Mouse (Mus musculus) monocyte, adult 5-6 weeks (primary cell): Measurements from ENCODE around the gene Gm12355. TPM values are rescaled to one million over a fixed set of nuclear protein-coding genes. Genes with fewer than 3 reads are reported as not detected.
A peak's percentile ranks its signal among the peaks of the same experiment; 100 is the strongest.
"Not testable (repeated sequence)": the region's sequence is repeated elsewhere in the genome, so short reads cannot be mapped to it uniquely, and the experiment has no call there.

ENCODE experiments used
- ATAC-seq: fragments of 153-309, 156-312 bp; replicated peaks from 2 replicates; pipeline ENCODE4 v1.8.0; 2017; ENCODE audit warnings: mild to moderate bottlenecking; ENCODE audit not compliant: low TSS enrichment, insufficient number of reproducible peaks, severe bottlenecking, poor library complexity, low FRiP score
- total RNA-seq: library from RNA; stranded (forward); fragments of 200-1000, 200-491, 200-594 nt; gene quantifications from 3 replicates; pipeline ENCODE4 v1.2.3, GENCODE M21; 2017

Gene Gm12355
- 0.43 to 1.6 TPM in 2 of 3 replicates, not detected in the other for total RNA-seq

DNA sequence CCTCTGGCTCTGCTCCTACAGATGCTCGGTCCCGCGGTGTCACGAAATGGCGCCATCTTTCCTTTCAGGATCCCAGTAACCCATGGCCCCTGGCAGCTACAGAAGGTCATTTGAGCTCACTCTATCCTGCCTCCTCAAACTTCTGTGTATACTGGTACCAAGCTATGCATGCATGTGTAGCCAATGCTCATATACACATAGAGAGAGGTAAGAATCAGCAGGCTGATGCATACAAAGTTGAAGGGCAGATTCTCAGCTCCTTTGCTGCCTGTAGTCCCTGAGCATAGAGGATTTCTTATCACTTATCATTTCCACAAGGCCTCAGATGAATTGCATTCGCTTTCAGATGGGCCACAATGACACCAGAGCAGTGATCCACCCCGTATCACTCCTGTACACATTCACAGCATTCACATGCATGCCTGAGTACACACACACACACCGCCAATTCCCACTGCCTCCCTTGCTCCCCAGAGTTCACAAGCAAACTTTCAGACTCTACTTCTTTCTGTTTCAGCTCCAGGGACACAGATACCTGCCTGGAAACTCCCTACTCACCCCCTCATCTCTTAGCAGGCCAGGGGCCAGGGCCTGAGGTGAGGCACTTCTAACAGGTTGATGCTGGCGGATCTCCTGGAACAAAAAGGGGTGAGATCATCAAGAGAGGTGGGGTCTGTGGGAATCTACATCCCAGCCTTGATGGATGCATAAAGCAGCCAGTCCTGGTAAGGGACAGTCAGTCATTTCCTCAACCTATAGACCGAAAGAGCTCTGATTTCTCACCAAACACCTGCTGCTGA lies at the start of gene Gm12355, which contains the start of gene Gsdma3:
TSS of gene Gm12355 (minus strand) at position 51 of the 800 bp plus-strand sequence.
TSS of gene Gsdma3 (plus strand) at position 750 of the 800 bp plus-strand sequence.
- no peak for ATAC-seq

DNA sequence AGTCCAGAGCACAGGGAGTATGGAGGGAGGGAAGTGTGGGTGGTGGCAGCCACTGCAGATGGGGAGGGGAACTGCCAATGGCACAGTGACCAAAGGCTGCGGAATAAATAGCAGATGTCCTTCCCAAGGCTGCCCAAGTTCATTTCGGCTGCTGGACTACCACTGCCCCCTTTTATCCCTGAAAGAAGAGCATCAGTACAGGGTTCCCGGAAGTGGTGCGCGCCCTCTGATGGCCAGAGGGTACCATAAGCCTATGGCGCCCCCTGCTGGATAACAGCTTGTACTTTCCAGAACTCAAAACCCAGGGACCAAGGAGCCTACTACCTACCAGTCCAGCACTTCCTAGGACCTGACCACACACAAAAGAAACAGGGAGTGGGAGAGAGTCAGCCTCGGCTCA lies 47.7 kb upstream of the Gm12355 start:
- ATAC-seq: peak; percentile 88

DNA sequence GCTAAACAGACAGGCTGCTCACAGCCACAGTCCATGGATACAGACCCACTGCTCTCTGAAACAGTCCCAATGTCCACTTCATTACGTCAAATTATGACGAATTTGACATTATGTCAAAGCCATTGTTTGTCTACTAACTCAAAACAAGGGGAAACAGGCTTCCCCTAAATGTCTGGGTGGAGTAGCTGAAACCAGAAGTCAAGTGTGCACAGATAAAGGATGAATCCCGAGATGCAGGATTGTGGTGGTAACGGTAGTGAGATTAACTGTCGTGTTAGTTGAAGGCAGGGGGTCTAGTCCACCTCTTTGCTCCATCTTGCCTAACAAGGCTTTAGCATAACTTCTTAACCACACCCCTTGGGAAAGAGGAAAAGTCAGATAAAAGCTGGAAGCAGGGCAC lies 47.0 kb upstream of the Gm12355 start:
- ATAC-seq: no peak

DNA sequence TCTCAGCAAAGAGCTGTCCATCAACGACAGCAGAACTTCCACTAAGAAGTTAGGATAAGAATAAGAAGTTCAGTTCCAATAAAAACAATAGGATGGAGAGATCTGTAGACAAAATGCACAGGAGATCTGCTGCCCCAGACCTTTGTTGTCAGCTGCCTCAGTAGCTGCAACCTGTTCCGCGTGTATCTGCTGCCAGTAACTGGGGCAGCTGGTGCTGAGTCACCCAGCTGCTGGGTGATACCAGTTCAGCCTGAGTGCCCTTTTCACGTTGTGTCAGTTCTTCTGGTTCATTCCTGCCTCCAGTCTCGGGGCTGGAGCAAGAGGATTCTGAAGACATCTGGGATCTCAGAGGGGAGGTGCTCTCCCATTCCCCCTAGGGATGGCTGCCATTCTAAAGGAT lies 46.4 kb upstream of the Gm12355 start:
- ATAC-seq: no peak

DNA sequence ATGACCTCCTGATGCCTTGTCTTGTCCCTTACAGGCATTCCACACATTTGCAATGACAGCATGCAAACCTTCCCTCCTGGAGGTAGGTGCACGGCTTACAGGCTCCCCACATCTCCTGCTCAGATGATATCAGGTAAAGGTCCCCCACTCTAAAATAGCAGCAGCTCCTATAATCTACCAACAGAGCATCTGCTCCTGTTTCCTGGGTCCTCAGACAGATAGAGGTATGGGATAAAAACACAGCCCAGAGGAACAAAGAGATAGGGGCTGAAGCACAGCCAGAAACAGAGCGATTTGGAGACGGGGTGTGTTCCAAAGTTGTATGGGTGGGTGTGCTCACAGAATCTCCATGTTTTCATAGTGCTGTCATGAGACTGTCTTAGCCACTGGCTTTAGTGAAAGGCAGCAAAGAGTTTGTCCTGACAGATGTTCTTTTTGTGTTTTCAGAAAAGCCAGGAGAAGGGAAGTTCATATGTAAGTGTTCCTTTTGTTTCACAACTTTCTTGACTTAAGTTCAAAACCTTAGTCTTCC lies 45.9 kb upstream of the Gm12355 start:
- ATAC-seq: no peak

DNA sequence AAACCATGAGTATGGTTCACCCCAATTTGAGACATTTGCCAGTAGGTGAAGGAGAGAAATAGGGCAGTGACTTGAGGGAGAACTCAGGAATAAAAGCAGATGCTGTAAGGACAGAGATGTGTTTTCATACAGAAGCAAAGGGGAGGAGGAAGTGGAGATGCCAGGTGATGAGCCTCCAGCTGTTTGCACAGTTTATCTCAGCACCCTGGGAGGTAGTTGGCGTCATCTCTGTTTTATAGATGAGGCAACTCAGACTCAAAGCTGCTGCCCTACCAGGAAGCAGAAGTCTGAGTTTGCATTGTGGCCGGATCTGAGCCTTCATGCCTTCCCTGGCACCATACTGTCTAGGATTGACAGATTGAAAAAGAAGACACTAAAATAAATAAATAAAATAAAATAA lies 43.5 kb upstream of the Gm12355 start:
- no peak for ATAC-seq

DNA sequence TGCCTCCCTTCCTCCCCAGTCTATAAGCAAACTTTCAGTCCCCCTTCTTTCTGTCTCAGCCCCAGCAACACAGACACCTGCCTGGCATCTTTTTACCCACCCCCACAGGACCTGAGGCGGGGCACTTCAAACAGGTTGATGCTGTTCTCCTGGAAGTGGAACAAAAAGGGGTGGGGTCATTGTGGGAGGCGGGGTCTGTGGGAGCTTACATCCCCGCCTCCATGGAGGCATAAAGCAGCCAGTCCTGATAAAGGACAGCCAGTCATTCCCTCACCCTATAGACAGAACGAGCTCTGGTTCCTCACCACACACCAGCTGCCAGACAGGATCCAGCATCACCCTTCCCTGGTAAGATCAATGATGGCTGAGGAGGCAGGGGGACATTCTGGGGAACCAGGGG lies 38.6 kb upstream of the Gm12355 start, which contains the start of gene Gsdma:
TSS of gene Gsdma (plus strand) at position 261 of the 400 bp plus-strand sequence.
- ATAC-seq: no peak

DNA sequence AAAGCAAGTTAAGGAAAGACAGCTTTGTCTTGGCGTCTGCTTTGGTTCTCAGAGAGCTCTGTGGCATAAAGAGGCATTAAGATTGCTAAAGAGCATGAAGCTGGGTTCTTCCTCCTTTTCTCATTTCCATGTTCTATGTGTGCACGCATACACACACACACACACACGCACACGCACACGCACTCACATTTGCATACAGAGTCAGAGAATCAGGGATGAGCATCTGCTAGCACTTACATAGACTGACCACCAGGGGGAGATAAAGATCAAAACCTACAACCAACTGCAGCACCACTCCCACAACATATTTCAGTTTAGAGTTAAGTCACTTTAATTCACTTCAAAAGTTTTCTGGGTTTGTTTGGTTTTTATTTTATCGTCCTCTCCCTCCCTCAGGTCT lies 35.1 kb upstream of the Gm12355 start:
- peak; percentile 99 for ATAC-seq

DNA sequence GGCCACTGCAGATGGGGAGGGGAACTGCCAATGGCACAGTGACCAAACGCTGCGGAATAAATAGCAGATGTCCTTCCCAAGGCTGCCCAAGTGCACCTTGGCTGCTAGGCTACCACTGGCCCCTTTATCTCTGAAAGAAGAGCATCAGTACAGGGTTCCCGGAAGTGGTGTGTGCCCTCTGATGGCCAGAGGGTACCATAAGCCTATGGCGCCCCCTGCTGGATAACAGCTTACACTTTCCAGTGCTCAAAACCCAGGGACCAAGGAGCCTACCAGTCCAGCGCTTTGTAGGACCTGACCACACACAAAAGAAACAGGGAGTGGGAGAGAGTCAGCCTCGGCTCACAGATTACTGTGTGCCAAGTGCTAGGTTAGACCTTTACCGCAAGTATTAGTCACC lies 29.6 kb upstream of the Gm12355 start:
- ATAC-seq: peak; percentile 81

DNA sequence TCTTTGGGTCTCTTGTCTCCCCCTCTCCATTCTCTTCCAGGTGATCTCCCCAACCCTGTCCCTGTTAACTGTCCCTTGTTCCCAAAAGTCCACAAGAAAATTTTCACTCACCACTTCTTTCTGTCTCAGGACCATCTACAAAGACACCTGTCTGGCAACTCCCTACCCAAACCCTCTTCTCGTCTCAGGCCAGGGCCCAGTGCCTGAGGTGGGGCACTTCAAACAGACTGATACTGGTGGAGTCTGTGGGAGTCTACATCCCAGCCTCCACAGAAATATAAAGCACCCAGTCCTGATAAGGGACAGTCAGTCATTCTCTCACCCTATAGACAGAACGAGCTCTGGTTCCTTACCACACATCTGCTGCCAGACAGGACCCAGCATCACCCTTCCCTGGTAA lies 21.0 kb upstream of the Gm12355 start, which contains the start of gene Gsdma2:
TSS of gene Gsdma2 (plus strand) at position 301 of the 400 bp plus-strand sequence.
- no peak for ATAC-seq

DNA sequence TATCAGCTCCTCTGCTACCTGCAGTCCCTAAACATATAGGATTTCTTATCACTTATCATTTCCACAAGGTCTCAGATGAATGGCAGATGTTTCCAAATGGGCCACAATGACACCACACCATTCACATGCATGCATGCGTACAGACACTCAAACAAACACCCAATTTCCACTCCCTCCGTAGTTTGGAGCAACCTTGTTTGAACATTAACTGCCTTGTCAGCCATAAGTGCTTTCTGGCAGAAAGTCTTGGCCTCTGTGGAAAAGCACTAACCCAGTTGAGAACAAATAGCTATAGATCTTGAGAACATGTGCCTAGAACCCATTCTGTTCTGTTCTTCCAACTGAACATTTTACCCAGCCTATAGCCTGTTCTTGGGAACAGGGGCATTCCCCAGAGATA lies 20.5 kb upstream of the Gm12355 start:
- no peak for ATAC-seq

DNA sequence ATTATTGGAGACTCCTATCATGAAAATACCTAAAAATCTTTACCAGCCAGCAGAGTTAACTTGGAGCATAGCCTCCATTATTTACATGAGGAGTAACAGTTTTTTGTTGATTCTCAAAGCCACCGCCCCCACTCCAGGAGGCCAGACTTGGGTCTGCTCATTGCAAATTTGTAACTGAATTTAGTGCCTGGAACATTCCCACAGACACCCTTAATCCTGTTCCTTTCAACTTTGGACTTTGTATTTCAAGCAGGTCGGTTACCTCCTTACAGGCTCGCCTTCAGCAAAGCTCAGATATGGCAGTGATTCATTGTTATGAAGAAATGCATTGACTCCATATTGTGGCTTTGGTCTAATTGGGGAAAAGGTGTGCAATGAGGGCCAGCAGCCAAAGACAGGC lies 19.3 kb upstream of the Gm12355 start:
- no peak for ATAC-seq

DNA sequence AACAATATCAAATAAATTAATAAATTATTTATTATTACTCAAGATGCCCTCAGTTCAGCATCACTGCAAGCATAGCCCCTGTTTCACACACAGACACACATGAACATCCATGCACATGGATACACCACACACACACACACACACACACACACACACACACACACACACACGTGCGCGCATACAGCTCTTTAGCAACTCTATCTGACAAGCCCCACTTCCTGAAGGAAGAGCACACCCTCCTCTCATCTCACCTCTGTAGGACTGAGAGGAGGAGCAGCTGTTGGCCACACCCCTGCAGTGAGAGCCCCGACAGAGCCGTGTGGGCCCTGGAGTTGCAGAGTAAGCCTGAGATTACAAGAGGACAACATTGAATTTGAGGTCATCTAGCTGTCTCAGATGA lies 14.6 kb upstream of the Gm12355 start:
- no peak for ATAC-seq

DNA sequence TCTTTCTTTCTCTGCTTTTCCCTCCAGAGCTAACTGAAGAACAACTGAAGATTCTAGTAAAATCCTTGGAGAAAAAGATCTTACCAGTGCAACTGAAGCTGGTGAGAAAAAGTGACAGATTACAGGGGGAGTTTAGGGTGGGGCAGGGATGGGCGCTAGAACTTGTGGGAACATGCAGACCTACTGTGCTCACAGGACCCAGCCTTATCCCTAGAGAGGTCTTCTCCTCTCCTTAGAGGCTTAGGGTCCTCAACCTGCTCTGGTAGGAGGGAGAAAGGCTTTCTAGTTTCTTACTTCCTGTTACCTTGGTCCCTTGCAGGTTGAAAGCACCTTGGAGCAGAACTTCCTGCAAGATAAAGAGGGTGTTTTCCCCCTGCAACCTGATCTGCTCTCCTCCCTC lies 12.0 kb upstream of the Gm12355 start:
- ATAC-seq: no peak

DNA sequence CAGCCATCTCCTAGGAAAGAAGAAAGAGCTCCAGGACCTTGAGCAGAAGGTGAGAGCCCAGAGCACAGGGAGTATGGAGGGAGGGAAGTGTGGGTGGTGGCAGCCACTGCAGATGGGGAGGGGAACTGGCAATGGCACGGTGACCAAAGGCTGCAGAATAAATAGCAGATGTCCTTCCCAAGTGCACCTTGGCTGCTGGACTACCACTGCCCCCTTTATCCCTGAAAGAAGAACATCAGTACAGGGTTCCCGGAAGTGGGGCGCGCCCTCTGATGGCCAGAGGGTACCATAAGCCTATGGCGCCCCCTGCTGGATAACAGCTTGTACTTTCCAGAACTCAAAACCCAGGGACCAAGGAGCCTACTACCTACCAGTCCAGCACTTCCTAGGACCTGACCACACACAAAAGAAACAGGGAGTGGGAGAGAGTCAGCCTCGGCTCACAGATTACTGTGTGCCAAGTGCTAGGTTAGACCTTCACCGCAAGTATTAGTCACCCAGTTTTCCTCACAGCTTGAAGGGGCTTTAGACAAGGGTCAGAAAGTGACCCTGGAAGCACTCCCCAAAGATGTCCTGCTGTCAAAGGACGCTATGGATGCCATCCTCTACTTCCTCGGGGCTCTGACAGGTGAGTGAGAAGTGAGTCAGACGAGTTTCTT lies 10.0 kb upstream of the Gm12355 start:
- peak; percentile 97 for ATAC-seq

DNA sequence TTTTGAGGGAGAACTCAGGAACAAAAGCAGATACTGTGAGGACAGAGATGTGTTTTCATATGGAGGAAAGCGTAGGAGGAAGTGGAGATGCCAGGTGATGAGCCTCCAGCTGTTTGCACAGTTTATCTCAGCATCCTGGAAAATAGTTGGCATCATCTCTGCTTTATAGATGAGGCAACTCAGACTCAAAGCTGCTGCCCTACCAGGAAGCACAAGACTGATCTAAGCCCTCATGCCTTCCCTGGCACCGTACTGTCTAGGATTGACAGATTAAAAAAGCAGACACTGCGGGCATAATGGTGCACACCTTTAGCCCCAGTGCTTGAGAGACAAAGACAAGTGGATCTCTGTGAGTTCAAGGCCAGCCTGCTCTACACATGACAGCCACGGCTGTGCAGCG lies 5.2 kb upstream of the Gm12355 start:
- no peak for ATAC-seq

DNA sequence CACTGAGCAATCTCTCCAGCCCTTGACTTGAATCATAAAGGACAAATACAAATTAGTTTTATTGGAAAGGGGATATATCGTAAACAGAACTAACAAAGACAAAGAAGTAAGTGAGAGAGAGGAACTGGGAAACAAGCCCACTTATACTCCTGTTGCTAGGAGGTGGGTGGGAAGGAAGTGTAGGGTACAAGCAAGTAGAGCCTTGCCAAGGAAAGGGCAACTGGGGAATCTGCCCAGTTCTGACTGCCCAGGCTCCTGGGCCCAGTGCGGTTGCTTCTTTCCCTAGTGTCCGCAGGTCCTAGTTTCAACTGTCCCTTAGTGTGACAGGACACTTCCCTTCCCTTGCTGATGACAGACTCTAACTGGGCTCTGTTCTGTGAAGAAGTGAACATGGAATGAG lies 3.2 kb upstream of the Gm12355 start:
- ATAC-seq: no peak

DNA sequence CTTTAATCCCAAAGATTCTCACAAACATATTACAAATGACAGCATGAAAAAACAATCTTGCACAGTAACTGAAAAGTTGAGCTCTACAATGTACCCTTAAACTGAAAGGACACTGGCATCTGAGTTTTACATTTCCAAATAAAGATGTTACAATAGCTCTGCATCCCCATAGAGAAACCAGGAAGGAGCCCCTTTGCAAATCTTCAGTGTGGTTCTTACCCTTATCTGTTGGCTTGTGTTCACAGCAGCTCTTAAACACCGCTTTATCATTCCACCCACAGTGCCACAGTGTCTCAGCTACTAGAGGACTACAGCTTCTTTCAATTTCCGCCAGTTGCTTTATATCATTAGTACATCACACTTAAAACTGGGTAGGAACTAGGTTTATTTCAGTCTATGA lies 1.1 kb downstream of the Gm12355 start:
- not testable (repeated sequence) for ATAC-seq

DNA sequence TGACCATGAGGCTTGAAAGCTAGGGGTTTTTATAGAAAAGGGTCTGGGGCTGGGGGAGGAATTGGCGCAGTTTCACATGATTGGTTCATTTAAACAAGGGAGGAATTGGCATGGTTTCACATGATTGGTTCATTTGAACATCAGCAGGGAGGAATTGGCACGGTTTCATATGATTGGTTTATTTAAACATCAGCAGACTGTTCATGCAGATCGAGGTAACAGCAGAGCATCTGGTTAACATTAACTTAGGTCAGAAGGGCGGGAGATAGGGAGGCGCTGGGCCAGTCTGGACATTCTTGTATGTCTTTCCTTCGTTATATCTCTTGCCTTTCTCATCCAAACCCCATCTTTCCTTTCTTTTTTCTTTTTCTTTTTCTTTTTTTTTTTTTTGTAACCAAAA lies 1.5 kb downstream of the Gm12355 start:
- not testable (repeated sequence) for ATAC-seq

DNA sequence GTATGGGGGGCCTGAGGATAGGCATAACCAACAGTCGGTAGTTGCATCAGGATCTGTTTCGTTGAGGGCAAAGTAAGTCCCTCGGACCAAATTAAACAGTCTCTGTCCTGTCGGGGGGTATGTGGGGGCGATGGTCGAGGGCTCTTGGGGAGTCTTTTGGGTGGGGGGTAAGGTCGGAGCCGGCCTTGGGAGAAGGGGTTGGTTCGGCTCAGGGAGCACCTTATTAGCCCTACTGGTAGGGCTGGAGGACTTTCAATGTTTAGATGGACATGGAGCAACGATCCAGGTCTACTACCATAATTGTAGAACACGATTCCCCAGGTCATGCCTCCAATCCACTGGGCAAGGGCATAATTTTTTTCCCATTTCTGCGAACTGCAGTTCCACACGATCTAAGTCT lies 4.7 kb downstream of the Gm12355 start:
- no peak for ATAC-seq
